Mouse (Mus musculus) kidney, adult 9 months (tissue): ENCODE data around the gene Mon1a.

Experiments
- DNase-seq: peaks from one replicate; pipeline ENCODE4 v3.0.0; 2022

Gene Mon1a

GRCm38 (mm10) chr9:107950460-107951355 is 62.8 kb downstream of the Mon1a start:
- DNase-seq = peak; percentile 94
